Mouse (Mus musculus) left cerebral cortex, postnatal 10 days (tissue): Measurements from ENCODE around the gene Ankmy1. TPM values are rescaled to one million over a fixed set of nuclear protein-coding genes. Genes with fewer than 3 reads are reported as not detected.

ENCODE experiments used
- DNase-seq, 2 experiments: peaks; one replicate each; pipeline ENCODE4 v3.0.0; 2021 to 2022; ENCODE audit warnings: low spot score in 2 of 2, mixed read lengths in 1 of 2; ENCODE audit errors: extremely low spot score in 1 of 2
- intact Hi-C: fragments of 180-260 bp; cut with DNase I; formaldehyde crosslinking; loops from one replicate; pipeline ENCODE4 v1.15.1; 2025
- microRNA-seq: library from miRNA; unstranded; fragments of <30 nt; microRNA quantifications from one replicate; pipeline ENCODE4 v1.2.0, GENCODE M21; 2022
- total RNA-seq, 2 experiments: library from RNA; stranded (reverse); gene quantifications; 2 replicates each; pipeline ENCODE4 v1.2.3; 2021

Gene Ankmy1
- total RNA-seq, 2 experiments from 2014 or later, result 0.17 TPM; not detected in 1

- intact Hi-C loops, result no loop called here
- no peak for DNase-seq
Observed at GRCm38 (mm10) chr1:92840231-92840890, 62.3 kb downstream of the Ankmy1 start.

DNA sequence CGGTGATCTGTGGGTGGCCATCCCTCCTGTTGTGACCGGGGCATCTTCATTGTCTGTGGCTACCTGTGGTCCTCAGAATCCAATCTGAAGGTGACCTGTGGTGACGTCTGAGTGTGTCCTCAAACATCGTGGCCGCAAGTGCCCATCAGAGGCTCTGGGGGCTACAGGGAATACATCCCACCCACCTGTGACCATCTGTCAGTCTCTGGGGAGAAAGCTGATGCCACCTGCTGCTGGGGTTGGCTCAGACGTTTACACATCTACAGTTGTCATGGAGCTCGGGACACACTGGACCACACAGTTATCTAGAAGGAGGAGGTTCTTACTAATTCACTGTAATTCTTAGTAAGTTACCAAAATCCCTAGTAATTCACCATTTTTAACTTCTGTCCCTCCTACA, 63.5 kb downstream of the Ankmy1 start:
- intact Hi-C loops, result no loop called here

GRCm38 (mm10) chr1:92837931-92838833, 64.5 kb downstream of the Ankmy1 start:
- peak in 1 of 2 experiments; percentile 65 for DNase-seq
- intact Hi-C loops, result no loop called here

More for the DNA sequence above, 63.5 kb downstream of the Ankmy1 start:
- no peak for DNase-seq

GRCm38 (mm10) chr1:92833987-92834706, 68.6 kb downstream of the Ankmy1 start:
- intact Hi-C loops, result loop anchor here (1.0 to 5.0 kb wide), 3 partner anchors 137 to 312 kb away; partner anchors contain the start of gene Otos
- peak; percentile 79 to 85 for DNase-seq

GRCm38 (mm10) chr1:92832011-92833010, 70.4 kb downstream of the Ankmy1 start:
- intact Hi-C loops, result loop anchor here (5.0 kb wide), 2 partner anchors 135 to 310 kb away; no protein-coding TSS in a partner anchor
- DNase-seq, result peak in 1 of 2 experiments; percentile 85

DNA sequence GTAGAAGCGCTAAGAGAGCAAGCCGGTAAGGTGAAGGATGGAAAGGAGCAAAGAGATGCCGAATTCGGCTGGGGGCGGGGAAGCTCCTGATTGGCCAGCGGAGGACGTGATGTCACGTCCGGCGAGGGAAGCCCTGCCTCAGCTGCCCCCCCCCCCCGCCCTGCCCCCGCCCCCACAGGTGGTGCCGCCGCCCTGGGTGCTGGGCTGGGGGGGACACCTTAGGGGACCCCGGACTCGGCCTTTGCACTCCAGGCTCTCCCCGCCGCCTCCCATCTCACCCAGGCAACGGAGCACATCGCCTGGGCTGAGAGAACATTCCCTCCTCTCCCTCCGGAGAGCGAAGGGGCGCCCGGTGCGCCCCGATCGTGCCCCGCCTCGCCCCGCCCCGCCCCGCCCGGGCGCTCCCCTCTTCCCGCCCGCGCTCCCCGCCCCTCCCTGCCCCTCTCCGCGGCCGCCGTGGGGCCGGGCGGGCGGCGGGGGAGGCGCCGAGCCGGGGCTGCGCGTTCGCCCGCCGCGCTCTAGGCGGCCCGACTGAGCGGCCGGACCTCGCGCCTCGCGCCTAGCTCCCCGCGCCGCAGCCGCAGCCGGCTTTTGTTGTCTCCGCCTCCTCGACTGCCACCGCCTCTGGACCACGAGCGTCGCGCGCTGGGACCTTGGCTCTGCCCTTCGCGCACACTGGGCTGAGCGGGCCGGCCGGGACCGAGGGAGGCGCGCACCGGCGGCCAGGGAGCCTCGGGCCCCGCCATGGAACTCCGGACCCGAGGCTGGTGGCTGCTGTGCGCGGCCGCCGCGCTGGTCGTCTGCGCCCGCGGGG, 71.3 kb downstream of the Ankmy1 start, which contains the start of gene Gpc1:
Gene Gpc1 (plus strand): TSS at position 458 of the 814 bp plus-strand sequence.
- peak; percentile 87 to 91 for DNase-seq
- intact Hi-C loops, result loop anchor here (5.0 kb wide), 2 partner anchors 134 to 309 kb away; no protein-coding TSS in a partner anchor

- intact Hi-C loops, result loop anchor here (5.0 kb wide), 2 partner anchors 133 to 308 kb away; no protein-coding TSS in a partner anchor
- no peak for DNase-seq
Observed at GRCm38 (mm10) chr1:92830626-92831187, 72.0 kb downstream of the Ankmy1 start.

GRCm38 (mm10) chr1:92815756-92816294, 86.9 kb downstream of the Ankmy1 start:
- no peak for DNase-seq
- intact Hi-C loops, result no loop called here

GRCm38 (mm10) chr1:92815100-92815499, 87.6 kb downstream of the Ankmy1 start:
- DNase-seq, result no peak
- intact Hi-C loops, result no loop called here

DNA sequence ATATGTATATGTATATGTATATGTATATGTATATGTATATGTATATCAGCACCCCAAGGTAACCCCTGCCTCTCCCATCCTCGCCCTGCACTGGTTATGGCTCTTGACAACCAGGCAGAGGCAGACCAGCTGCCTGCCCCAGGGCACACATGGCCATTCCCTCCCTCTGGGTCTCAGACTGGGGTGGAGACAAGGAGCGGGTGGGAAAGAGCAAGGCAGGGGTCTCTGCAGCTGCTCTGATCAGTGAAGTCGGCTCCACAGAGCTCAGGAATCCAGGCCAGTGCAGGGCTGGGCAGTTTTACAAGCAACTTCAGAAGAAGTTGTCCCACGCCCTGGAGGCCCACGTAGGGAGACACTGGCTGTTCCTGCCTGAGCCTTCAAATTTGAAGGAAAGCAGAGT, 88.4 kb downstream of the Ankmy1 start:
- intact Hi-C loops, result no loop called here
- DNase-seq, result no peak

Small RNAs within 50 kb of the gene (microRNA-seq; reads per million reads assigned to microRNA genes)
- gene Mir149, result 28,999 reads per million, percentile 98 among the genes with 10 or more reads in this experiment

Other genes with a start within 250 kb of the Ankmy1 start
- gene Gpc1, start 71.3 kb downstream of the Ankmy1 start, total RNA-seq, result 100 to 1,000 TPM; 124 to 125 TPM
- gene Dusp28, start 4.1 kb upstream of the Ankmy1 start, total RNA-seq, result 1 to 10 TPM; 7.1 to 7.2 TPM
- 10 to 100 TPM; 41.5 to 41.7 TPM for gene Rnpepl1, start 7.9 kb upstream of the Ankmy1 start, total RNA-seq
- 10 to 100 TPM; 50.3 to 51.0 TPM for gene Capn10, start 31.5 kb upstream of the Ankmy1 start, total RNA-seq
- gene Gpr35, start 48.0 kb upstream of the Ankmy1 start, total RNA-seq, result under 1 TPM; 0.11 to 0.22 TPM
- gene Aqp12, start 103.4 kb upstream of the Ankmy1 start, total RNA-seq, result not detected
- gene Kif1a, start 199.0 kb upstream of the Ankmy1 start, total RNA-seq, result 100 to 1,000 TPM; 908 to 919 TPM
- not detected for gene Agxt, start 232.3 kb upstream of the Ankmy1 start, total RNA-seq